Mouse (Mus musculus): Measurements from ENCODE around the gene Rce1. TPM values are rescaled to one million over a fixed set of nuclear protein-coding genes. Genes with fewer than 3 reads are reported as not detected.

Rce1 gene
- total RNA-seq, 1 experiment from 2014 or later: 27.2 TPM

DNA sequence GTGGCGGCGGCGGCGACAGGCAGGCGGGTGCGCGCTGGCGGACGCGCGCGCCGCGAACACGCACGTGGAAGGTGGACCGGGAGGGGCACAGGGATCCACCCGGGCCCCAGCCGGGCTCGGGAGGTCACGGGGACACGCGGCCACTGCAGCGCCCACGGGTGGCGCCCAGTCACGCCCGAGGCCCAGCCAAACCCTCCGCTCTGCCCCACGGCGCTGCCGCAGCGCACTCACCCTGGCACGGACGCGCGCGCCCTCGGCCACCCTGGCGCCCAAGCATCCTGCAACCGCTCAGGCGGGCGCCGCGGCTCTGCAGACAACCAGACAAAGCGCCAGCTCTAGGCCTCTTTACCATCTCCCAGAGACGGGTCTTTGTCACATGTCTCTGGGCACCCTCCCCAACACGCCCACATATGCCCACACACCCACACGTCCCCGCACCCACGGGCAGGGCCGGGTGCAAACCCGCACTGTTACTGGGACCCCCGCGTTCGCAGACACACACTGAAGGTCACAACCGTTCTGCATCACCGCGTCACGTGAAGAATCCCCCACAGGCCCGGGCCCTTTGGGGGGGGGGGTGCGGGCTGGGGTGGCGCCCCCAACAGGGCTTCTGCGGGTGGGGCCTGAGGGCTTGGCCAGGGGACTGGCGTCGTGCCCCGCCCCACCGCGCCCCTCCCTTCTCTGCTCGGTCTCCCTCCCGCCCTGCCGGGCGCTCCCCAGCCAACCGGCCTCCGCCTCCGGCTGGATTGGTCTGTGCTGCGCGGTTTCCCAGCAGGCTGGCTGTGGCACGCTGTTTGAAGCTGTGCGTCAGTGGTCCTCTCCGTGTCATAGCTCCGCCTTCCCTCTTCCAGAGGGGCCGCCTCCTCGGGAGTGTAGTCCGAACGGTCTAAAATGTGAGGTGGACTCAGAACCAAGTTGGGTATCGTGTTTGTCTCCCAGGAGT is 10.0 kb downstream of the Rce1 start, which contains the start of gene Lrfn4:
Gene Lrfn4 (minus strand): TSS at position 517 of the 943 bp plus-strand sequence.
- no peak for ATAC-seq (replicated peaks; ENCODE audit: insufficient number of reproducible peaks, low FRiP score, low TSS enrichment, poor library complexity, severe bottlenecking)

DNA sequence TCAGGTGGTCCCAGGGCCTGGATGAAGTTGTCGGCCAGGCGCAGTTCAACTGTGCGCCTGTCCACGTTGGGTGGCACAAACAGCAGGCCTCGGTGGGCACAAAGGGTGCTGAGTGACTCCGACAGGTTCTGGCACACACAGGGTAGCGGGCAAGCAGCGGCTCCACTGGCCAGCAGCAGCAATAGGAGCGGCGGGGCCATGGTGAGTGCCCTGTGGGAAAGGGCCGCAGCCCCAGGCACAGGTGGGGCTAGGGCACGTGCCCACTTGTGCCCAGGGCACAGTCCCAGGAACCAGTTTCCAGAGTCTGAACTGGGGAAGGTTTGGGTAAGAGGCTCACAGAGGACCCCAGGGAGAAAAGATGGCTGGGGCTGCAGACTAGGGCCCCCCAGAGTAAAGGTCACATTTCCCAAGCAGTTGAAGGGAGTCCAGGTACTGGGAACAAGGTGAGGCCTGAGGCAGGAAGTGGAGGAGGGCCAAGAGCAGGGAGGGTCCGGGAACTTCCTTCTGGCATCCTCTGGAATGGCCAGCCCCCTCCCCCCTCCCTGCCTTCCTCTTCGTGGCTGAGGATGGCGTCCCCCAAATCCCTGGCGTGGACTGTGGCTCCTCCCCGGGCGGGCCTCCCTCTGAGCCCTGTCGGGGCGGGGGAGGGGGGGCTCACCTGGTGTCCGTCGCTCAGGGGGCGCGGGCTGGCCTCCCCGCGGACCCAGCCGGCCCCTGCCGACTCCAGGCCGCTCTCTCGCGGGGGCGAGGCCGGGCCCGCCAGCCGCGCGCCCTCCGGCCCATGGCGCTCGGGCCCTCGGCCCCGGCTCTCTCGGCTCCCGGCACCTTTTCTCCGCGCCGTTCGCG is 10.9 kb downstream of the Rce1 start:
- ATAC-seq (replicated peaks; ENCODE audit: insufficient number of reproducible peaks, low FRiP score, low TSS enrichment, poor library complexity, severe bottlenecking): no peak

GRCm38 (mm10) chr19:4613464-4614304 is 11.8 kb downstream of the Rce1 start:
- no peak for ATAC-seq (replicated peaks; ENCODE audit: insufficient number of reproducible peaks, low FRiP score, low TSS enrichment, poor library complexity, severe bottlenecking)

DNA sequence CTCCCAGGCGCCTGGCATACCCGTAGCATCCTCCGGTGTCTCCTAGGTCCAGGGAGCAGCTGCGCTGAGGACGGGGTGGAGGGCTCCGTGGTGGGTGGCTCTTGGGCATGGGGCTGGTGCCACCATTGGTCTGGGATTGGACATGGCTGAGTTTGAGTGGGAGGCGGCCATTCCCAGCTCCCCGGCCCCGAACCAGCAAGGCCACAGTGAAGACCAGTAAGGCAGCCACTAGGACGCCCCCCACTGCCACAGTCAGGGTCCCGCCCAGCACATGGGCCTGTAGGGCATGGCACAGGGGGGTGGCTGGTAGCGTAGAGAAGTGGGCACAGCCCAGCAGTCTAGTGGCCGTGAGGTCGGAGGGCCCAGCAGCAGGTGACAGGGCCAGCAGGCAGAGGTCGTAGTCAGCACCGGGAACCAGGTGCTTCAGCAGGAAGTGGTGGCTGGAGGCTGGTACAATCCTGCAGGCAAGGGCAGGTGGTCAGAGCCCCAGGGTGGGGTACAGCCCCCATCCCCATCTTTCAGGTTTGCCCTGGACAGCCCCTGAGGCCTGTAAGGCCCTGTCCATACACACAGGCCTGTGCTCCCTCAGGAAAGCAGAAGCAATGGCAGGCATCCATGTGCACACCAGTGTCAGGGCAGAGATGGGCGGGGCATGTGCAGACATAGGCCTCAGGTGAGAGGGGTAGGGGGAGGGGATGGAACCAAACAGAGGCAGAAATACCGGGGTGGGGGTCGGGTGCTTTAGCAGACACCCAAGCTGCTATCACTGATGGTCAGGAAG is 13.1 kb downstream of the Rce1 start:
- ATAC-seq (replicated peaks; ENCODE audit: insufficient number of reproducible peaks, low FRiP score, low TSS enrichment, poor library complexity, severe bottlenecking): no peak

DNA sequence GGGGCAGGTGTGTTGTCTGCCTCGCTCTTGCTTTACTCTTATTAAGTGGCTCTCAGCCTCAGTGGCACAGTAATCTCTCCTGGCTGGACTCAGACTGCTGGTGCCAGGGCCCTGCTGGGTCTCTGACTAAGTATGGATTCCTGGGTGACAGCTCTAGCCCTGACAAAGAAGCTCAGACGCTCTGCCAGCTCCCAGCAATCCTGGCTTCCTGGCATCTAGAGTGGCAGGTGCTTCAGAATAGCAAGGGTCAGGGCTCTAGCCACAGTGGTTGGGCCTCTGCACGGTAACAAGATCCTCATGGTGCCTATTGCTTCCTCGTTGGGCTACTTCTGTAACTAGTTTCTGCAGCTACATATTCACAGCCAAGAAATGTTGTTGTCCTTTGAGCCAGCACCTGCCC is 15.3 kb downstream of the Rce1 start:
- no peak for ATAC-seq (replicated peaks; ENCODE audit: insufficient number of reproducible peaks, low FRiP score, low TSS enrichment, poor library complexity, severe bottlenecking)

DNA sequence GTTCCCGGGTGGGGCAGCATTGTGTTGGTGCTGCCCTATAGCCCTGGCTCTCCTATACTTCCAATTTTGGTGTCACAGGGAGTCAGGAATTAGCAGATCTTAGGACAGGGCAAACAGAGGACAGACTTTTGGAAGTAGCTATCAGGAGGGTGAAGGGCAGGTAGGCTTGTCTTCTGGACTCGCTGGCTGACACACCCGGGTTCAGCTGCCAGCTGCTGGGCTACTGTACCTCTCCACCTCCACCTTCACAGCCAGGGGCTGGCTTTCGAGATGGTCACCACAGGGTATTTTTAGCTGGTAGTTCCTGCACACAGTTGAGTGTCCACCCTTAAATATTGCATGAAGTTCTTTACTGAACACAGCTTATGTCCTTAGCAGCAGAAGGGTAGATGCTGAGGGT is 16.9 kb downstream of the Rce1 start:
- ATAC-seq (replicated peaks; ENCODE audit: insufficient number of reproducible peaks, low FRiP score, low TSS enrichment, poor library complexity, severe bottlenecking): no peak

GRCm38 (mm10) chr19:4607406-4607805 is 18.0 kb downstream of the Rce1 start:
- no peak; the same call in 1 of the 2 replicates for ATAC-seq (replicated peaks; ENCODE audit: insufficient number of reproducible peaks, low FRiP score, low TSS enrichment, poor library complexity, severe bottlenecking)

DNA sequence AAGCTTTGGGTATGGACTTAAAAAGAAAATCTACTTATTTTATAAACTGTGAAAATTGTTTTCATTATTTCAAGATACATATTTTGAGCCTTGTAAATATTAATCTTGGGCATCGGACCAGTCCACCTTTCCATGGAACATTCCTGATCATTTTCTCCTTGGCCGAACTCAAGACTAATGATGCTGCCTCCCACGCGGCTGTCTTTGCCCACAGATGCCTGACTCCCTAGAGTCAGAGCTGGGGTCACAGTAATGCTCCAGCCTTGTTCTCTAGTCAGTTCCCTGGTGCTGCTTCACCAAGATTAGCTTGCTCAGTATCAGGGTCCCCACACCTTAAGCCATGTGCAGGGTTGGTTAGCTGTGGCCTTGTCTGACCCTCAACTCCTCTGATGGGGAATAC is 19.8 kb downstream of the Rce1 start:
- no peak for ATAC-seq (replicated peaks; ENCODE audit: insufficient number of reproducible peaks, low FRiP score, low TSS enrichment, poor library complexity, severe bottlenecking)

GRCm38 (mm10) chr19:4603801-4604723 is 21.4 kb downstream of the Rce1 start:
- ATAC-seq (replicated peaks; ENCODE audit: insufficient number of reproducible peaks, low FRiP score, low TSS enrichment, poor library complexity, severe bottlenecking): no peak

DNA sequence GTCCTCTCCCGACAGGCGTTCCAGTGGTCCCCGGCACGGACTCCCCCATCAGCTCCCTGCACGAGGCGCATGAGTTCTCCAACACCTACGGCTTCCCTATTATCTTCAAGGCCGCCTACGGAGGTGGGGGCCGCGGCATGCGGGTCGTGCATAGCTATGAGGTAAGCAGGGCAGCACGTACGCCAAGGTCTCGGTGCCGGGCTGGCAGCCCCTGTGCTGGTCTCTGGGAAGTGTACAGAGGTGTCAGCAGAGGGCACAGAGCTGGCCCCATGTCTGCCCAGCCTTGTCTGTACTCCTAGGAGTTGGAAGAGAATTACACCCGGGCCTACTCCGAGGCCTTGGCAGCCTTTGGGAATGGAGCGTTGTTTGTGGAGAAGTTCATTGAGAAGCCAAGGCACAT is 23.0 kb downstream of the Rce1 start:
- ATAC-seq (replicated peaks; ENCODE audit: insufficient number of reproducible peaks, low FRiP score, low TSS enrichment, poor library complexity, severe bottlenecking): no peak

- ATAC-seq (replicated peaks; ENCODE audit: insufficient number of reproducible peaks, low FRiP score, low TSS enrichment, poor library complexity, severe bottlenecking): no peak
These were observed 29.4 kb downstream of the Rce1 start for GRCm38 (mm10) chr19:4596071-4596470.

- ATAC-seq (replicated peaks; ENCODE audit: insufficient number of reproducible peaks, low FRiP score, low TSS enrichment, poor library complexity, severe bottlenecking): no peak
These were observed 31.5 kb downstream of the Rce1 start for GRCm38 (mm10) chr19:4593792-4594522.

DNA sequence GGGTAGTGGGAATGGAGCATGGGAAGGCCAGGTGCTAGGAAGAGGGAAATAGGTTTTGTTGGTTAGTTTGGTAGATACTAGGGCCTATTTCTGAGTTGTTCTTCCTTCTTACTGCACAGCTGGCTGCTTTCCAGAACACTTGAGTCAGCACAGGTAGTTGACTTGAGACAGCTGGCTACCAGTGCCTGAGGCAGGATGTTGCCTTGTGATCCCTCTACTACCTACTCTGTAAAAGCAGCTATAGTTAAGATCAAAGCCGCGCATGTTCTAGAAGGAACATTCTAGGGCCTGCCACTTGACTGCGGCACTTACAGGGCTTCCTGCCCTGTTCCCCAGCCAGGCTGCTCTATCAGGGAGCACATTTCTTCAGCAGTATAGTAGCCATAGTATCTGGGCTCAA is 35.4 kb downstream of the Rce1 start:
- ATAC-seq (replicated peaks; ENCODE audit: insufficient number of reproducible peaks, low FRiP score, low TSS enrichment, poor library complexity, severe bottlenecking): no peak

DNA sequence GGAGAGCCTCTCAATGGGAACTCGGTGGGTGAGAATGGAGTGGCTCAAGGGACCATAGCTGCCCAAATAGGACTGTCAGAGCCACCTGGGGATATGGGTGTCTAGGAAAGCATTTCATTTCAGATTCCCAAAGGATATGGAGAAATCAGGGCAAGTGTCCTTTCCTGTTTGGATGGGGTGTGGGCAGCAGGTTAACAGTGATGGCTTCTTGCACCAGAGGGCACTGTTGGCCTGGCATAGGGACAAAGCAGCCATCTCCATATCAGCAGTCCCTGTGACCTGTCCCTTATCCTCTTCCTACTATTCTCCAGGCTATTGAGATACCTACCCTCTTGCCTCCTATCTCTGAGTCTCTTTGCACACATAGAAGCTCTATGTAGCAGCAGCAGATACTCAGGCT is 36.4 kb downstream of the Rce1 start:
- ATAC-seq (replicated peaks; ENCODE audit: insufficient number of reproducible peaks, low FRiP score, low TSS enrichment, poor library complexity, severe bottlenecking): no peak

DNA sequence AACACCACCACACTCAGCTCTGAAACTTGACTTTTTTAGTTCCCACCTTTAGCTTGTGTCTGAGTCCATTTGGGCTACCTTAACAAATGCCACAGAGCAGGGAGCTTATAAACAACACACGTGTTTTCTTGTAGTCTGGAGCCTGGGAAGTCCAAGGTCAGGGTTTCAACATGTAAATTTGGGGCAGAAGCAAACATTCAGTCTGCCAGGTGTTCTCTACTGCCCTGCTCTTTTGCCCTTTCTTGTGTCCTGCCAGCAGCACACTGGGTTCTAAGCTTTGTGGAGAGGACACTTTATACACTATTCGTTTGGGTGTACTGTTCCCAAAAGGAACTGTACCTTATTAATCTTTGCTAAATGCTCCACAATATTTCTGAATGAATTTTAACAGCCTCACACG is 37.0 kb downstream of the Rce1 start:
- no peak for ATAC-seq (replicated peaks; ENCODE audit: insufficient number of reproducible peaks, low FRiP score, low TSS enrichment, poor library complexity, severe bottlenecking)

DNA sequence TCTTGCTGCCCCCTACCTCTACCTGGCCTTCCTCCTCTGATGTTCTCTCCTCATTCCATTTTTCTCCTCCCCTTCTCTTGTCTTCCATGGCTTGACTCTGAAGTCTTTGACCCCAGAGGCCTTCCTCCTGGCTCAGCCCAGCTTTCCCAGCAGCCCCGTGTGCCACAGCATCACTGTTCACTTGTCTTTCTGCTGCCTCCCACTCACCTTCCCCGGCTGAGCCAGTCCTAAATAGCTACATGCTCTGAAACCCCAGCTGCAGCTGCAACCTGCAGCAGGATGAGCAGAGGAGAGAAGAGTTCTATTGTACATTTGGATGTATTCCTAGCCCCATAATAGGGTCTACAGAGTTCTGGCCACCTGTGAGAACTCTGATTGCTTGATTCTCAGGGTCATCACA is 38.0 kb downstream of the Rce1 start:
- no peak for ATAC-seq (replicated peaks; ENCODE audit: insufficient number of reproducible peaks, low FRiP score, low TSS enrichment, poor library complexity, severe bottlenecking)

All from monocyte, adult 5-6 weeks (primary cell).